In genomic region chr5:135843418-135843817, GRCm38 (mm10) we compare ENCODE assay signal across 9 mouse cellular contexts. TPM values are rescaled to one million over a fixed set of nuclear protein-coding genes. Genes with fewer than 3 reads are reported as not detected.
DNase-seq lines count a peak whose midpoint lies in the region; ATAC-seq and TF ChIP-seq lines count a peak whose summit lies in the region.
"Had no signal": no experiment of that assay in that cellular context is flagged by ENCODE, and none has a peak within 500 bp of the region (broad histone marks: within the 10 kb centered on the region; RNA-seq: fewer than 3 reads in every experiment).

No protein-coding gene starts in this region.

- H3K36me3 ChIP-seq in kidney, adult 2 months (ENCODE audit: control insufficient read depth, insufficient read depth, low read length), result no peaks in the 10 kb centered on the region
- no peaks in the 10 kb centered on the region for H3K36me3 ChIP-seq in kidney, embryonic 16.5 days (ENCODE audit: insufficient read depth, low read length)
- H3K36me3 ChIP-seq in limb, embryonic 14.5 days (ENCODE audit: control insufficient read depth, insufficient read depth, low read length), result no peaks in the 10 kb centered on the region
- H3K36me3 ChIP-seq in midbrain, embryonic 13.5 days, result peaks cover 39% of the 10 kb centered on the region

- no peak for TF ChIP-seq POLR2A in kidney, adult 2 months (IDR thresholded peaks at IDR 0.05; ENCODE audit: low read depth, low read length)
- TF ChIP-seq POLR2A in limb, embryonic 14.5 days (IDR thresholded peaks at IDR 0.05; ENCODE audit: borderline replicate concordance, extremely low read depth, insufficient read depth, insufficient read length), result no peak

- H3K9ac ChIP-seq in kidney, embryonic 16.5 days (replicated peaks; ENCODE audit: low read length), result no peak overlapping the region
- H3K9ac ChIP-seq in limb, embryonic 14.5 days (ENCODE audit: low read depth, low read length, severe bottlenecking), result no peak overlapping the region
- no peak overlapping the region for H3K9ac ChIP-seq in midbrain, embryonic 13.5 days (replicated peaks)

- H3K27ac ChIP-seq in kidney, adult 2 months (ENCODE audit: insufficient read depth, low read depth, low read length), result no peak overlapping the region
- H3K27ac ChIP-seq in kidney, embryonic 16.5 days (ENCODE audit: low read length), result no peak overlapping the region
- no peak overlapping the region for H3K27ac ChIP-seq in limb, embryonic 14.5 days (replicated peaks; ENCODE audit: low read depth, low read length)
- no peak overlapping the region for H3K27ac ChIP-seq in midbrain, embryonic 13.5 days

- 19% methylated on average over 5 of the region's 5 CpGs for WGBS in kidney, adult 2 months
- 21% methylated on average over 5 of the region's 5 CpGs for WGBS in kidney, embryonic 16.5 days
- WGBS in limb, embryonic 14.5 days, result 24% methylated on average over 5 of the region's 5 CpGs
- WGBS in midbrain, embryonic 13.5 days, result 36% methylated on average over 5 of the region's 5 CpGs

- no peaks in the 10 kb centered on the region for H3K4me1 ChIP-seq in kidney, adult 2 months (ENCODE audit: control insufficient read depth, insufficient read depth, low read length)
- no peaks in the 10 kb centered on the region for H3K4me1 ChIP-seq in kidney, embryonic 16.5 days (ENCODE audit: insufficient read depth, low read length)
- no peaks in the 10 kb centered on the region for H3K4me1 ChIP-seq in limb, embryonic 14.5 days (ENCODE audit: control insufficient read depth, insufficient read depth, low read length)
- 0 out of 2 replicates have a peak, but pooled peaks cover 10% of the 10 kb centered on the region for H3K4me1 ChIP-seq in midbrain, embryonic 13.5 days (replicated peaks)

- DNase-seq in kidney, adult 2 months, result peak; percentile 25
- peak; percentile 51 for DNase-seq in ES-CJ7 (ENCODE audit: low read depth, low spot score)
- DNase-seq in adrenal gland, postnatal 25 days, result peak; percentile 64
- peak; percentile 65 for DNase-seq in limb, embryonic 14.5 days (ENCODE audit: low spot score)
- DNase-seq in spleen, adult 12 weeks (ENCODE audit: low spot score), result no peak
- DNase-seq in spleen, postnatal 4 days (ENCODE audit: low spot score in 2 of 2), result no peak

- H3K4me2 ChIP-seq in kidney, embryonic 16.5 days (replicated peaks; ENCODE audit: low read depth, low read length), result no peak overlapping the region
- H3K4me2 ChIP-seq in limb, embryonic 14.5 days (replicated peaks; ENCODE audit: low read depth, low read length, severe bottlenecking), result no peak overlapping the region
- H3K4me2 ChIP-seq in midbrain, embryonic 13.5 days (replicated peaks), result no peak overlapping the region
- H3K4me2 ChIP-seq: midbrain, embryonic 11.5 days had no signal

- ATAC-seq in kidney, embryonic 16.5 days (ENCODE audit: low FRiP score, low TSS enrichment), result no peak
- no peak for ATAC-seq in limb, embryonic 14.5 days (ENCODE audit: low FRiP score, low read depth)
- no peak for ATAC-seq in midbrain, embryonic 13.5 days

- no peaks in the 10 kb centered on the region for H3K27me3 ChIP-seq in kidney, adult 2 months (replicated peaks; ENCODE audit: control insufficient read depth, insufficient read depth, low read length)
- H3K27me3 ChIP-seq in kidney, embryonic 16.5 days (ENCODE audit: insufficient read depth, low read length), result no peaks in the 10 kb centered on the region
- no peaks in the 10 kb centered on the region for H3K27me3 ChIP-seq in limb, embryonic 14.5 days (ENCODE audit: control insufficient read depth, insufficient read depth, low read length)
- no peaks in the 10 kb centered on the region; the same call in 1 of the 2 replicates for H3K27me3 ChIP-seq in midbrain, embryonic 13.5 days

- H3K4me3 ChIP-seq in kidney, adult 2 months (ENCODE audit: insufficient read depth, low read depth, low read length), result no peak overlapping the region
- H3K4me3 ChIP-seq in kidney, embryonic 16.5 days (ENCODE audit: low read length), result no peak overlapping the region
- no peak overlapping the region for H3K4me3 ChIP-seq in limb, embryonic 14.5 days (replicated peaks; ENCODE audit: low read length)
- H3K4me3 ChIP-seq in midbrain, embryonic 13.5 days (replicated peaks), result no peak overlapping the region

- no peak for TF ChIP-seq CTCF in kidney, adult 2 months (conservative IDR thresholded peaks at IDR 0.05; ENCODE audit: insufficient read depth, insufficient read length, low read depth, low read length)

- H3K9me3 ChIP-seq in kidney, embryonic 16.5 days (ENCODE audit: low read length), result peaks cover 4% of the 10 kb centered on the region; the same call in 1 of the 2 replicates
- no peaks in the 10 kb centered on the region for H3K9me3 ChIP-seq in limb, embryonic 14.5 days (ENCODE audit: control insufficient read depth, low read length)
- H3K9me3 ChIP-seq in midbrain, embryonic 13.5 days, result no peaks in the 10 kb centered on the region

RNA-seq across cellular contexts. Expression of gene Srrm3, which starts 36.7 kb away (rescaled TPM):
- 0.03 and 0.16 TPM in 2 replicates for polyA plus RNA-seq in kidney, adult 2 months (2012; rRNA removed)
- 0.27 and 1.0 TPM in 2 replicates for polyA plus RNA-seq in kidney, embryonic 16.5 days (2015; fragmentation: Nextera tagmentation; extraction: Ambion mirVana)
- total RNA-seq in adrenal gland, postnatal 25 days (2021), result 1.7 and 5.6 TPM in 2 replicates
- 0.53 and 0.55 TPM in 2 replicates for polyA plus RNA-seq in limb, embryonic 14.5 days (2012; rRNA removed)
- polyA plus RNA-seq in limb, embryonic 14.5 days (2014; fragmentation: Nextera tagmentation; extraction: Ambion mirVana), result 0.07 and 0.12 TPM in 2 replicates
- 91.4 and 124 TPM in 2 replicates for polyA plus RNA-seq in midbrain, embryonic 13.5 days (2015; fragmentation: Nextera tagmentation; extraction: Ambion mirVana)

RNA-seq across cellular contexts. Expression of gene Hspb1, which starts 44.3 kb away (rescaled TPM):
- polyA plus RNA-seq in kidney, adult 2 months (2012; rRNA removed), result 77.2 and 77.8 TPM in 2 replicates
- polyA plus RNA-seq in kidney, embryonic 16.5 days (2015; fragmentation: Nextera tagmentation; extraction: Ambion mirVana), result 69.9 and 70.5 TPM in 2 replicates
- total RNA-seq in adrenal gland, postnatal 25 days (2021), result 80.7 and 133 TPM in 2 replicates
- polyA plus RNA-seq in limb, embryonic 14.5 days (2012; rRNA removed), result 326 and 338 TPM in 2 replicates
- 433 and 574 TPM in 2 replicates for polyA plus RNA-seq in limb, embryonic 14.5 days (2014; fragmentation: Nextera tagmentation; extraction: Ambion mirVana)
- polyA plus RNA-seq in midbrain, embryonic 13.5 days (2015; fragmentation: Nextera tagmentation; extraction: Ambion mirVana), result 6.8 and 7.1 TPM in 2 replicates

Comparison
In these comparisons a context has a peak if more than half of its experiments do, and no peak if none do; other contexts are left out.
1. DNase-seq: peak in kidney, adult 2 months (single experiment), ES-CJ7 (single experiment), adrenal gland, postnatal 25 days (single experiment) and limb, embryonic 14.5 days (single experiment); none in spleen, adult 12 weeks (single experiment) and spleen, postnatal 4 days (0 of 2).
2. RNA of gene Srrm3, which starts 36.7 kb away (polyA plus RNA-seq): 91.4 to 124 TPM in midbrain, embryonic 13.5 days; 0.07 to 0.55 TPM in limb, embryonic 14.5 days, 0.27 to 1.0 TPM in kidney, embryonic 16.5 days and 0.03 to 0.16 TPM in kidney, adult 2 months; every median in the first group is over 10 times any median in the second.